Mouse (Mus musculus) lung, embryonic 15.5 days (tissue): Measurements from ENCODE around the gene Eml1. TPM values are rescaled to one million over a fixed set of nuclear protein-coding genes. Genes with fewer than 3 reads are reported as not detected.

Source experiments
- ATAC-seq: fragments of 200-750 bp; cut with Nextera tagmentation; 2 replicates; pipeline ENCODE4 v1.8.0; 2017; ENCODE audit warnings: moderate number of reproducible peaks, borderline replicate concordance; ENCODE audit not compliant: low FRiP score, low TSS enrichment; ENCODE audit errors: extremely low read depth
- H3K27ac ChIP-seq: fragments of 300-500 bp; sonication (generic); 2 replicates; pipeline ENCODE4 v1.5.1; 2015; ENCODE audit warnings: moderate library complexity, mild to moderate bottlenecking, inconsistent platforms
- H3K27me3 ChIP-seq: fragments of 300-500 bp; sonication (generic); 2 replicates; pipeline ENCODE4 v1.6.1; 2015; ENCODE audit warnings: inconsistent platforms
- H3K36me3 ChIP-seq: fragments of 300-500 bp; sonication (generic); 2 replicates; pipeline ENCODE4 v1.6.1; 2015; ENCODE audit warnings: inconsistent platforms
- H3K4me1 ChIP-seq: fragments of 300-500 bp; sonication (generic); 2 replicates; pipeline ENCODE4 v1.6.1; 2015; ENCODE audit warnings: inconsistent platforms
- H3K4me2 ChIP-seq: fragments of 300-500 bp; sonication (generic); 2 replicates; pipeline ENCODE4 v1.6.1; 2015; ENCODE audit warnings: inconsistent platforms, mild to moderate bottlenecking, moderate library complexity
- H3K4me3 ChIP-seq: fragments of 300-500 bp; sonication (generic); 2 replicates; pipeline ENCODE4 v1.5.1; 2015; ENCODE audit warnings: mild to moderate bottlenecking, inconsistent platforms
- H3K9ac ChIP-seq: fragments of 300-500 bp; sonication (generic); 2 replicates; pipeline ENCODE4 v1.6.1; 2015; ENCODE audit warnings: inconsistent platforms
- H3K9me3 ChIP-seq: fragments of 300-500 bp; sonication (generic); 2 replicates; pipeline ENCODE4 v1.6.1; 2016; ENCODE audit warnings: inconsistent platforms
- WGBS: fragments of 180-500 bp; shearing (Covaris S2); methylation state at CpG from one replicate; pipeline ENCODE4 v1.1.7; 2015; 5-methylcytosine and 5-hydroxymethylcytosine counted together
- polyA plus RNA-seq: library from polyadenylated mRNA; unstranded; fragments of >200 nt; fragmentation: Nextera tagmentation; extraction: Ambion mirVana; gene quantifications from 2 replicates; pipeline ENCODE4 v1.2.1, GENCODE M21; 2015

Gene Eml1
- 107 and 117 TPM in 2 replicates for polyA plus RNA-seq

GRCm38 (mm10) chr12:108370596-108371428 is at the start of gene Eml1:
Eml1 (plus strand) TSS chr12:108370957.
- peak within 1 kb of the TSS; percentile 23 for H3K9ac ChIP-seq
- WGBS, result 27% methylated on average over 19 of the region's 19 CpGs
- no peaks in the 10 kb centered on the region for H3K36me3 ChIP-seq
- no peaks in the 10 kb centered on the region for H3K9me3 ChIP-seq
- ATAC-seq, result peak; percentile 79
- H3K4me1 ChIP-seq, result peaks cover 55% of the 10 kb centered on the region
- H3K27me3 ChIP-seq, result no peaks in the 10 kb centered on the region
- H3K27ac ChIP-seq, result peak within 1 kb of the TSS; percentile 80
- peak within 1 kb of the TSS; percentile 48 for H3K4me2 ChIP-seq
- peak within 1 kb of the TSS; percentile 16 for H3K4me3 ChIP-seq

- no peak overlapping the region for H3K4me2 ChIP-seq
- H3K9ac ChIP-seq, result no peak overlapping the region
- H3K9me3 ChIP-seq, result no peaks in the 10 kb centered on the region
- no peak overlapping the region for H3K4me3 ChIP-seq
- H3K4me1 ChIP-seq, result peaks cover 19% of the 10 kb centered on the region
- no peak for ATAC-seq
- no peaks in the 10 kb centered on the region for H3K36me3 ChIP-seq
- 47% methylated on average over 5 of the region's 5 CpGs for WGBS
- no peak overlapping the region for H3K27ac ChIP-seq
- peaks cover 45% of the 10 kb centered on the region for H3K27me3 ChIP-seq
Measured at GRCm38 (mm10) chr12:108326401-108326800, 44.4 kb upstream of the Eml1 start.

GRCm38 (mm10) chr12:108327889-108328491 is 42.8 kb upstream of the Eml1 start:
- Histone ChIP-seq H3K36me3 (no peaks in the 10 kb centered on the region), H3K27me3 (peaks cover 45% of the 10 kb centered on the region)
- peak; percentile 40; the same call in 1 of the 2 replicates for ATAC-seq

GRCm38 (mm10) chr12:108333056-108333455 is 37.7 kb upstream of the Eml1 start:
- H3K27ac ChIP-seq, result no peak overlapping the region; the same call in 1 of the 2 replicates
- WGBS, result under 1% methylated on average over 16 of the region's 16 CpGs

More at GRCm38 (mm10) chr12:108327889-108328491, 42.8 kb upstream of the Eml1 start:
- H3K9ac ChIP-seq, result no peak overlapping the region
- peaks cover 22% of the 10 kb centered on the region for H3K4me1 ChIP-seq
- H3K4me3 ChIP-seq, result peak overlapping the region; percentile 37
- no peak overlapping the region for H3K27ac ChIP-seq
- H3K9me3 ChIP-seq, result no peaks in the 10 kb centered on the region
- peak overlapping the region; percentile 82 for H3K4me2 ChIP-seq
- under 1% methylated on average over 65 of the region's 66 CpGs for WGBS

GRCm38 (mm10) chr12:108333481-108333882 is 37.3 kb upstream of the Eml1 start:
- peak overlapping the region; percentile 65 for H3K4me3 ChIP-seq
- peaks cover 26% of the 10 kb centered on the region for H3K4me1 ChIP-seq
- peak overlapping the region; percentile 35 for H3K9ac ChIP-seq
- H3K27ac ChIP-seq, result peak overlapping the region; percentile 69
- H3K4me2 ChIP-seq, result peak overlapping the region; percentile 100
- H3K36me3 ChIP-seq, result no peaks in the 10 kb centered on the region
- peaks cover 51% of the 10 kb centered on the region for H3K27me3 ChIP-seq
- peak; percentile 21 for ATAC-seq
- WGBS, result under 1% methylated on average over 22 of the region's 22 CpGs
- no peaks in the 10 kb centered on the region for H3K9me3 ChIP-seq

More at GRCm38 (mm10) chr12:108333056-108333455, 37.7 kb upstream of the Eml1 start:
- Histone ChIP-seq H3K4me3 (peak overlapping the region; percentile 65), H3K9ac (no peak overlapping the region), H3K9me3 (no peaks in the 10 kb centered on the region), H3K27me3 (peaks cover 55% of the 10 kb centered on the region), H3K4me2 (peak overlapping the region; percentile 100), H3K4me1 (peaks cover 30% of the 10 kb centered on the region), H3K36me3 (no peaks in the 10 kb centered on the region)
- ATAC-seq, result peak; percentile 28; the same call in 1 of the 2 replicates

- no peaks in the 10 kb centered on the region for H3K36me3 ChIP-seq
- H3K4me2 ChIP-seq, result peak within 1 kb of the TSS; percentile 100
- H3K27ac ChIP-seq, result peak within 1 kb of the TSS; percentile 69
- under 1% methylated on average over 37 of the region's 56 CpGs for WGBS
- ATAC-seq, result peak; percentile 94
- H3K4me1 ChIP-seq, result peaks cover 26% of the 10 kb centered on the region
- peak within 1 kb of the TSS; percentile 54 for H3K9ac ChIP-seq
- no peaks in the 10 kb centered on the region for H3K9me3 ChIP-seq
- peaks cover 46% of the 10 kb centered on the region for H3K27me3 ChIP-seq
- peak within 1 kb of the TSS; percentile 65 for H3K4me3 ChIP-seq
Measured at GRCm38 (mm10) chr12:108333895-108334445, 36.8 kb upstream of the Eml1 start, which contains the start of gene Cyp46a1. Cyp46a1 (plus strand) TSS chr12:108334381.

GRCm38 (mm10) chr12:108334529-108334928 is 36.2 kb upstream of the Eml1 start:
- WGBS, result 2% methylated on average over 32 of the region's 32 CpGs
- no peak for ATAC-seq
- no peak overlapping the region for H3K27ac ChIP-seq

GRCm38 (mm10) chr12:108338572-108339190 is 32.1 kb upstream of the Eml1 start:
- no peak for ATAC-seq
- peaks cover 15% of the 10 kb centered on the region for H3K4me1 ChIP-seq
- no peak overlapping the region for H3K4me2 ChIP-seq
- no peak overlapping the region for H3K9ac ChIP-seq
- H3K4me3 ChIP-seq, result no peak overlapping the region
- no peaks in the 10 kb centered on the region for H3K9me3 ChIP-seq
- 21% methylated on average over 14 of the region's 14 CpGs for WGBS
- H3K27me3 ChIP-seq, result peaks cover 30% of the 10 kb centered on the region
- no peaks in the 10 kb centered on the region for H3K36me3 ChIP-seq
- no peak overlapping the region for H3K27ac ChIP-seq

More at GRCm38 (mm10) chr12:108334529-108334928, 36.2 kb upstream of the Eml1 start:
- H3K9ac ChIP-seq, result peak overlapping the region; percentile 54
- peaks cover 24% of the 10 kb centered on the region for H3K4me1 ChIP-seq
- H3K36me3 ChIP-seq, result no peaks in the 10 kb centered on the region
- no peaks in the 10 kb centered on the region for H3K9me3 ChIP-seq
- peak overlapping the region; percentile 65 for H3K4me3 ChIP-seq
- H3K27me3 ChIP-seq, result peaks cover 41% of the 10 kb centered on the region
- peak overlapping the region; percentile 100 for H3K4me2 ChIP-seq

GRCm38 (mm10) chr12:108348151-108348550 is 22.6 kb upstream of the Eml1 start:
- no peaks in the 10 kb centered on the region for H3K9me3 ChIP-seq
- WGBS, result 82% methylated on average over 8 of the region's 8 CpGs
- H3K4me2 ChIP-seq, result no peak overlapping the region
- H3K9ac ChIP-seq, result no peak overlapping the region
- no peak overlapping the region for H3K27ac ChIP-seq
- no peak overlapping the region for H3K4me3 ChIP-seq
- ATAC-seq, result no peak
- H3K27me3 ChIP-seq, result peaks cover 25% of the 10 kb centered on the region
- no peaks in the 10 kb centered on the region for H3K36me3 ChIP-seq
- H3K4me1 ChIP-seq, result peaks cover 5% of the 10 kb centered on the region; the same call in 1 of the 2 replicates

GRCm38 (mm10) chr12:108349026-108349425 is 21.7 kb upstream of the Eml1 start:
- H3K27me3 ChIP-seq, result peaks cover 33% of the 10 kb centered on the region

GRCm38 (mm10) chr12:108350931-108351330 is 19.8 kb upstream of the Eml1 start:
- peaks cover 39% of the 10 kb centered on the region for H3K27me3 ChIP-seq
- H3K36me3 ChIP-seq, result no peaks in the 10 kb centered on the region
- 81% methylated on average over 10 of the region's 10 CpGs for WGBS
- no peak overlapping the region for H3K27ac ChIP-seq
- ATAC-seq, result no peak
- H3K9me3 ChIP-seq, result no peaks in the 10 kb centered on the region
- peaks cover 5% of the 10 kb centered on the region; the same call in 1 of the 2 replicates for H3K4me1 ChIP-seq
- no peak overlapping the region for H3K4me3 ChIP-seq
- no peak overlapping the region for H3K4me2 ChIP-seq
- H3K9ac ChIP-seq, result no peak overlapping the region

More at GRCm38 (mm10) chr12:108349026-108349425, 21.7 kb upstream of the Eml1 start:
- H3K4me1 ChIP-seq, result peaks cover 5% of the 10 kb centered on the region; the same call in 1 of the 2 replicates
- WGBS, result 47% methylated on average over 5 of the region's 5 CpGs
- no peak overlapping the region for H3K9ac ChIP-seq
- no peak overlapping the region for H3K4me3 ChIP-seq
- no peaks in the 10 kb centered on the region for H3K9me3 ChIP-seq
- no peaks in the 10 kb centered on the region for H3K36me3 ChIP-seq
- no peak overlapping the region for H3K27ac ChIP-seq
- no peak for ATAC-seq
- no peak overlapping the region for H3K4me2 ChIP-seq
